In genomic region chr3:145408045-145408444, GRCm38 (mm10) we compare ENCODE assay signal across 9 mouse cellular contexts.
A peak's percentile ranks its signal among the peaks of the same experiment; 100 is the strongest.
DNase-seq lines count a peak whose midpoint lies in the region; ATAC-seq and TF ChIP-seq lines count a peak whose summit lies in the region.
"Had no signal": no experiment of that assay in that cellular context is flagged by ENCODE, and none has a peak within 500 bp of the region (broad histone marks: within the 10 kb centered on the region; RNA-seq: fewer than 3 reads in every experiment).

No protein-coding gene starts in this region.

- H3K9ac ChIP-seq in neural tube, embryonic 15.5 days (replicated peaks), result no peak overlapping the region
- no peak overlapping the region for H3K9ac ChIP-seq in kidney, postnatal 0 days (ENCODE audit: low read depth, low read length)
- H3K9ac ChIP-seq: heart, embryonic 15.5 days had no signal

- TF ChIP-seq CTCF in kidney, postnatal 0 days (IDR thresholded peaks at IDR 0.05; ENCODE audit: low read depth), result peak; percentile 65

- no peak for ATAC-seq in neural tube, embryonic 15.5 days (ENCODE audit: low FRiP score)
- no peak for ATAC-seq in kidney, postnatal 0 days (replicated peaks; ENCODE audit: low FRiP score, low read depth)

- no peaks in the 10 kb centered on the region for H3K4me1 ChIP-seq in neural tube, embryonic 15.5 days
- H3K4me1 ChIP-seq in kidney, postnatal 0 days (replicated peaks; ENCODE audit: insufficient read depth, low read length), result no peaks in the 10 kb centered on the region
- H3K4me1 ChIP-seq: heart, embryonic 15.5 days had no signal

- 73% methylated on average over 3 of the region's 3 CpGs for WGBS in neural tube, embryonic 15.5 days
- WGBS in kidney, postnatal 0 days, result 63% methylated on average over 3 of the region's 3 CpGs

- H3K9me3 ChIP-seq in neural tube, embryonic 15.5 days (replicated peaks), result no peaks in the 10 kb centered on the region
- H3K9me3 ChIP-seq in kidney, postnatal 0 days (replicated peaks; ENCODE audit: low read length), result no peaks in the 10 kb centered on the region
- H3K9me3 ChIP-seq: heart, embryonic 15.5 days had no signal

- no peak overlapping the region for H3K27ac ChIP-seq in neural tube, embryonic 15.5 days (replicated peaks)
- no peak overlapping the region for H3K27ac ChIP-seq in kidney, postnatal 0 days
- H3K27ac ChIP-seq: heart, embryonic 15.5 days had no signal

- no peak overlapping the region for H3K4me3 ChIP-seq in neural tube, embryonic 15.5 days (replicated peaks)
- no peak overlapping the region for H3K4me3 ChIP-seq in kidney, postnatal 0 days (replicated peaks; ENCODE audit: low read depth, low read length)
- H3K4me3 ChIP-seq: heart, embryonic 15.5 days had no signal

- H3K36me3 ChIP-seq in neural tube, embryonic 15.5 days, result no peaks in the 10 kb centered on the region
- no peaks in the 10 kb centered on the region for H3K36me3 ChIP-seq in kidney, postnatal 0 days (ENCODE audit: insufficient read depth, low read length)
- H3K36me3 ChIP-seq: heart, embryonic 15.5 days had no signal

- peak; percentile 24 for DNase-seq in embryo, embryonic 9.5 days (ENCODE audit: extremely low spot score)
- DNase-seq in embryo, embryonic 10 days (ENCODE audit: low spot score), result no peak
- peak; percentile 32 for DNase-seq in neural tube, embryonic 10.5 days (ENCODE audit: extremely low spot score, low spot score)
- DNase-seq in kidney, postnatal 0 days (ENCODE audit: low spot score), result no peak
- DNase-seq in thymus, postnatal 14 days, result peak; percentile 12
- DNase-seq in gastrocnemius, postnatal 4 days (ENCODE audit: low spot score in 2 of 2), result no peak
- no peak for DNase-seq in gastrocnemius, postnatal 25 days

- no peaks in the 10 kb centered on the region for H3K27me3 ChIP-seq in neural tube, embryonic 15.5 days (replicated peaks)
- no peaks in the 10 kb centered on the region for H3K27me3 ChIP-seq in kidney, postnatal 0 days (ENCODE audit: insufficient read depth, low read length)
- H3K27me3 ChIP-seq: heart, embryonic 15.5 days had no signal

- no peak overlapping the region for H3K4me2 ChIP-seq in neural tube, embryonic 15.5 days
- H3K4me2 ChIP-seq in kidney, postnatal 0 days (ENCODE audit: low read length), result no peak overlapping the region
- H3K4me2 ChIP-seq: heart, embryonic 15.5 days had no signal

Comparison
In these comparisons a context has a peak if more than half of its experiments do, and no peak if none do; other contexts are left out.
1. DNase-seq: peak in embryo, embryonic 9.5 days (single experiment), neural tube, embryonic 10.5 days (single experiment) and thymus, postnatal 14 days (single experiment); none in embryo, embryonic 10 days (single experiment), kidney, postnatal 0 days (single experiment), gastrocnemius, postnatal 4 days (0 of 2) and gastrocnemius, postnatal 25 days (single experiment).